27 mouse cellular contexts compared by ENCODE assay signal in the genomic region with DNA sequence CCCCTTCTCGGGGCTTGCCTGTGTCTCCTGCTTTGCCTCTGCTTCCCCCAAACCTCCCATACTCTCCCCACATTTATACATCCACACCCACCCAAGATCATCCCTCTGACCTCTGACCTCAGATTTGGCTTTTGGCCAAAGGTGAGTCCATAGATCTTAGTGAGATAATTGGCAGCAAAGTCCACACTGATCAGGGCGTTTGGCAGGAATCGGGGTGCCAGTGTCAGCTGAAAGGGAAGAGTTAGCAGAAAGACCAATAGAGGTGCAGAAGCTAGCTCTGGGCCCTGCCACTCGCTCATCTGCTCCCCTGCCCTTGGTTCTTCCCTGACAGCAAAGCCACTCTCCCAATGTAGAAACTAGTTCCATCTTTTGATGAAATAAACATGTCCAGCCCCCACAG. TPM values are rescaled to one million over a fixed set of nuclear protein-coding genes. Genes with fewer than 3 reads are reported as not detected.
DNase-seq lines count a peak whose midpoint lies in the region; ATAC-seq and TF ChIP-seq lines count a peak whose summit lies in the region.
"Had no signal": no experiment of that assay in that cellular context is flagged by ENCODE, and none has a peak within 500 bp of the region (broad histone marks: within the 10 kb centered on the region; RNA-seq: fewer than 3 reads in every experiment).

No protein-coding gene starts in this region.

- no peaks in the 10 kb centered on the region for H3K27me3 ChIP-seq in kidney, adult 2 months (replicated peaks; ENCODE audit: control insufficient read depth, insufficient read depth, low read length)
- H3K27me3 ChIP-seq in kidney, embryonic 14.5 days (ENCODE audit: control insufficient read depth, insufficient read depth, low read length): no peaks in the 10 kb centered on the region
- H3K27me3 ChIP-seq in liver, adult 2 months (ENCODE audit: control insufficient read depth, insufficient read depth, low read length): no peaks in the 10 kb centered on the region
- peaks cover 38% of the 10 kb centered on the region for H3K27me3 ChIP-seq in liver, embryonic 12.5 days (replicated peaks)
- H3K27me3 ChIP-seq in small intestine, adult 2 months (ENCODE audit: control insufficient read depth, insufficient read depth, low read length): no peaks in the 10 kb centered on the region
- H3K27me3 ChIP-seq: embryonic facial prominence, embryonic 13.5 days; embryonic facial prominence, embryonic 15.5 days had no signal

- H3K27ac ChIP-seq in kidney, adult 2 months (ENCODE audit: insufficient read depth, low read depth, low read length): no peak overlapping the region
- no peak overlapping the region for H3K27ac ChIP-seq in kidney, embryonic 14.5 days (ENCODE audit: low read depth, low read length)
- H3K27ac ChIP-seq in liver, adult 2 months (replicated peaks; ENCODE audit: insufficient read depth, low read depth, low read length): no peak overlapping the region
- H3K27ac ChIP-seq in liver, embryonic 12.5 days: no peak overlapping the region
- H3K27ac ChIP-seq in small intestine, adult 2 months (ENCODE audit: insufficient read depth, low read depth, low read length): peak overlapping the region; percentile 86
- H3K27ac ChIP-seq: embryonic facial prominence, embryonic 13.5 days; embryonic facial prominence, embryonic 15.5 days; forebrain, embryonic 10.5 days; forebrain, embryonic 12.5 days had no signal

- no peak overlapping the region for H3K4me3 ChIP-seq in kidney, adult 2 months (ENCODE audit: insufficient read depth, low read depth, low read length)
- no peak overlapping the region for H3K4me3 ChIP-seq in kidney, embryonic 14.5 days (ENCODE audit: low read length)
- H3K4me3 ChIP-seq in liver, adult 2 months (ENCODE audit: insufficient read depth, low read depth, low read length): no peak overlapping the region
- H3K4me3 ChIP-seq in liver, embryonic 12.5 days: no peak overlapping the region
- H3K4me3 ChIP-seq in small intestine, adult 2 months (ENCODE audit: low read depth, low read length): no peak overlapping the region
- H3K4me3 ChIP-seq: embryonic facial prominence, embryonic 13.5 days; embryonic facial prominence, embryonic 15.5 days; erythroblast, embryonic 14.5 days; forebrain, embryonic 10.5 days; forebrain, embryonic 12.5 days had no signal

- H3K36me3 ChIP-seq in kidney, adult 2 months (ENCODE audit: control insufficient read depth, insufficient read depth, low read length): no peaks in the 10 kb centered on the region
- no peaks in the 10 kb centered on the region for H3K36me3 ChIP-seq in kidney, embryonic 14.5 days (ENCODE audit: control insufficient read depth, insufficient read depth, low read length)
- no peaks in the 10 kb centered on the region for H3K36me3 ChIP-seq in liver, adult 2 months (ENCODE audit: control insufficient read depth, insufficient read depth, low read length)
- no peaks in the 10 kb centered on the region for H3K36me3 ChIP-seq in liver, embryonic 12.5 days
- H3K36me3 ChIP-seq in small intestine, adult 2 months (ENCODE audit: control insufficient read depth, insufficient read depth, low read length): peaks cover 19% of the 10 kb centered on the region; the same call in 1 of the 2 replicates
- H3K36me3 ChIP-seq: embryonic facial prominence, embryonic 13.5 days; forebrain, embryonic 10.5 days; forebrain, embryonic 12.5 days had no signal

- intact Hi-C loops in heart, postnatal 10 days (cut with DNase I): no loop called here

- DNase-seq in kidney, adult 2 months: peak; percentile 32
- no peak for DNase-seq in kidney, postnatal 14 days
- peak; percentile 37 for DNase-seq in kidney, postnatal 10 days
- DNase-seq in liver, adult 2 months (ENCODE audit: extremely low read depth, low read depth, low spot score): peak; percentile 63
- DNase-seq in heart, postnatal 10 days: no peak
- DNase-seq: adrenal gland, adult 2 months; adrenal gland, postnatal 10 days; adrenal gland, postnatal 25 days; cerebellum, adult 11 months; cerebellum, adult 18-20 months; cerebellum, adult 8-10 months; cerebellum, adult 9-11 months; cerebellum, postnatal 14 days; cerebellum, postnatal 36 days; embryo, embryonic 11 days had no signal

- no peak overlapping the region for H3K4me2 ChIP-seq in kidney, embryonic 14.5 days (replicated peaks; ENCODE audit: low read depth, low read length)
- no peak overlapping the region for H3K4me2 ChIP-seq in liver, embryonic 12.5 days
- H3K4me2 ChIP-seq: embryonic facial prominence, embryonic 13.5 days; embryonic facial prominence, embryonic 15.5 days; forebrain, embryonic 12.5 days had no signal

- TF ChIP-seq POLR2A in kidney, adult 2 months (IDR thresholded peaks at IDR 0.05; ENCODE audit: low read depth, low read length): no peak
- TF ChIP-seq POLR2A in liver, adult 2 months (IDR thresholded peaks at IDR 0.05; ENCODE audit: extremely low read depth, insufficient read depth, low read length): no peak
- TF ChIP-seq POLR2A in small intestine, adult 2 months (IDR thresholded peaks at IDR 0.05; ENCODE audit: low read depth, low read length): peak; percentile 32; the same call in 1 of the 2 replicates

- ATAC-seq in kidney, embryonic 14.5 days (ENCODE audit: low FRiP score, low TSS enrichment): no peak
- ATAC-seq in liver, embryonic 12.5 days: no peak
- ATAC-seq: forebrain, embryonic 14.5 days had no signal

- TF ChIP-seq CTCF in kidney, adult 2 months (conservative IDR thresholded peaks at IDR 0.05; ENCODE audit: insufficient read depth, insufficient read length, low read depth, low read length): no peak
- TF ChIP-seq CTCF in liver, adult 2 months (IDR thresholded peaks at IDR 0.05; ENCODE audit: low read depth, low read length): no peak
- TF ChIP-seq CTCF in small intestine, adult 2 months (IDR thresholded peaks at IDR 0.05; ENCODE audit: extremely low read depth, insufficient read length, insufficient replicate concordance, low read depth, low read length): no peak

- H3K9me3 ChIP-seq in kidney, embryonic 14.5 days (ENCODE audit: control insufficient read depth, low read length): no peaks in the 10 kb centered on the region
- no peaks in the 10 kb centered on the region for H3K9me3 ChIP-seq in liver, embryonic 12.5 days (replicated peaks)
- H3K9me3 ChIP-seq: embryonic facial prominence, embryonic 13.5 days; embryonic facial prominence, embryonic 15.5 days; forebrain, embryonic 10.5 days; forebrain, embryonic 12.5 days had no signal

- H3K4me1 ChIP-seq in kidney, adult 2 months (ENCODE audit: control insufficient read depth, insufficient read depth, low read length): peaks cover 18% of the 10 kb centered on the region
- H3K4me1 ChIP-seq in kidney, embryonic 14.5 days (ENCODE audit: control insufficient read depth, insufficient read depth, low read length): peaks cover 11% of the 10 kb centered on the region
- peaks cover 13% of the 10 kb centered on the region for H3K4me1 ChIP-seq in liver, adult 2 months (ENCODE audit: control insufficient read depth, insufficient read depth, low read length)
- peaks cover 43% of the 10 kb centered on the region for H3K4me1 ChIP-seq in liver, embryonic 12.5 days
- H3K4me1 ChIP-seq in small intestine, adult 2 months (ENCODE audit: control insufficient read depth, insufficient read depth, insufficient read length, low read length): peaks cover 47% of the 10 kb centered on the region

- no peaks in the 10 kb centered on the region for H3K79me2 ChIP-seq in liver, adult 2 months (ENCODE audit: control insufficient read depth, insufficient read depth, low read length)

- 69% methylated on average over 4 of the region's 4 CpGs for WGBS in kidney, adult 2 months
- WGBS in kidney, embryonic 14.5 days: 91% methylated on average over 4 of the region's 4 CpGs
- 31% methylated on average over 4 of the region's 4 CpGs for WGBS in liver, adult 2 months
- 63% methylated on average over 4 of the region's 4 CpGs for WGBS in liver, embryonic 12.5 days (ENCODE audit: insufficient replicate concordance)
- 48% methylated on average over 4 of the region's 4 CpGs for WGBS in small intestine, adult 2 months

- H3K9ac ChIP-seq in kidney, embryonic 14.5 days (ENCODE audit: low read depth, low read length): no peak overlapping the region
- no peak overlapping the region for H3K9ac ChIP-seq in liver, adult 2 months (ENCODE audit: low read depth, low read length)
- H3K9ac ChIP-seq in liver, embryonic 12.5 days: no peak overlapping the region
- H3K9ac ChIP-seq: embryonic facial prominence, embryonic 13.5 days; embryonic facial prominence, embryonic 15.5 days; forebrain, embryonic 12.5 days had no signal

RNA-seq across cellular contexts. Expression of a gene that starts 55.1 kb away (rescaled TPM):
- polyA plus RNA-seq in kidney, adult 2 months (2012; rRNA removed): 0.03 and 0.16 TPM in 2 replicates
- not detected in 2 replicates for polyA plus RNA-seq in kidney, embryonic 14.5 days (2014; fragmentation: Nextera tagmentation; extraction: Ambion mirVana)
- total RNA-seq in liver, adult 2 months (2014; rRNA removed): 0.07 and 0.09 TPM in 2 replicates
- 0.04 and 0.07 TPM in 2 replicates for polyA plus RNA-seq in liver, adult 2 months (2012; rRNA removed)
- not detected in 2 replicates for polyA plus RNA-seq in liver, embryonic 12.5 days (2016; fragmentation: Nextera tagmentation; extraction: Ambion mirVana)
- polyA plus RNA-seq in small intestine, adult 2 months (2012; rRNA removed): 0.11 and 0.16 TPM in 2 replicates
- total RNA-seq in heart, postnatal 10 days (2021): under 1 TPM in 1 of 2 experiments, not detected in 1; 0.10 TPM
- total RNA-seq: common myeloid progenitor, adult 5-6 weeks; MEL had no signal
- polyA plus RNA-seq: C2C12; embryonic facial prominence, embryonic 13.5 days; erythroblast, embryonic 14.5 days; forebrain, embryonic 12.5 days; forebrain, embryonic 14.5 days had no signal

Comparison
In these comparisons a context has a peak if more than half of its experiments do, and no peak if none do; other contexts are left out.
1. DNase-seq: peak in kidney, adult 2 months (single experiment), kidney, postnatal 10 days (single experiment) and liver, adult 2 months (single experiment); none in kidney, postnatal 14 days (single experiment) and heart, postnatal 10 days (0 of 2).